Mouse (Mus musculus): Measurements from ENCODE around the gene Gadd45gip1. TPM values are rescaled to one million over a fixed set of nuclear protein-coding genes. Genes with fewer than 3 reads are reported as not detected.

Gadd45gip1 gene
- total RNA-seq, 1 experiment = 30.8 TPM

DNA sequence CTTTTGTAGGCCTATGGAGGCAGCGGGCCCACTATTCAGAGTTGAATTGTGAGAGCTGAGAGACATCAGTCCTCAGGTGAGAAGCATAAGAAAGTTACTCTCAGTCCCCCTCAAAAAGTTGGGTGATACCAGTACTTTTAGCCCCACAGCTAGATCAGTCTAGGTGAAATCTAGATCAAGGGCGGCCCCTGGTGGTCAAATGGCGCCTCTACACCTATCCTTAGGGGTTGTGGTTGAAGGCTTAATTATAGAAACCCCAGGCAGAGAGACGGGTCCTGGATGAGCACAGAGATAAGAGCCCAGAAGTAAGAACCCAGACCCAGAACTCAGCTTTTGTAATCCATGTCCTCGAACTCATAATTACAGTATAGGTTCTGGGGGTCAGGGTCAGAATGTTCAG, 18.3 kb upstream of the Gadd45gip1 start:
- no peaks in the 10 kb centered on the region for H3K36me3 ChIP-seq (ENCODE audit: control insufficient read depth, insufficient read depth, low read length, poor library complexity, severe bottlenecking)
- no peaks in the 10 kb centered on the region for H3K9me3 ChIP-seq (ENCODE audit: control insufficient read depth, insufficient read depth, low read depth, low read length)
- in situ Hi-C loops (cut with MboI; ENCODE audit: low sequenced_read_pairs in 2 of 2, unreplicated experiment in 2 of 2) = loop anchor here in 1 of 2 experiments (10.0 kb wide), 1 partner anchor 108 kb away; the partner anchor contains the start of gene Lyl1
- no peaks in the 10 kb centered on the region; a peak in 1 of 4 replicates for H3K4me1 ChIP-seq (ENCODE audit: control insufficient read depth in 2 of 2, insufficient read depth in 2 of 2, low read length in 2 of 2, poor library complexity in 1 of 2)
- DNase-seq (ENCODE audit: low read depth, low spot score) = peak; percentile 62
- H3K4me3 ChIP-seq (ENCODE audit: insufficient read depth in 1 of 2, low read depth in 1 of 2, low read length in 2 of 2, poor library complexity in 1 of 2, severe bottlenecking in 1 of 2) = no peak overlapping the region
- H3K27ac ChIP-seq (ENCODE audit: insufficient read depth, low read depth, low read length, poor library complexity, severe bottlenecking) = no peak overlapping the region
- H3K9ac ChIP-seq (ENCODE audit: insufficient read depth, low read depth, low read length, poor library complexity, severe bottlenecking) = no peak overlapping the region
- TF ChIP-seq ZNF384 (IDR thresholded peaks at IDR 0.05; ENCODE audit: low read depth, low read length) (no peak), HCFC1 (IDR thresholded peaks at IDR 0.05; ENCODE audit: borderline replicate concordance, insufficient read depth, low read length) (no peak), MAFK (IDR thresholded peaks at IDR 0.05; ENCODE audit: insufficient read depth, low read depth, low read length) (no peak), ZC3H11A (IDR thresholded peaks at IDR 0.05; ENCODE audit: borderline replicate concordance, low read depth, low read length) (peak; percentile 82; the same call in 1 of the 2 replicates), CHD2 (IDR thresholded peaks at IDR 0.05; ENCODE audit: low read depth, low read length) (no peak)

DNA sequence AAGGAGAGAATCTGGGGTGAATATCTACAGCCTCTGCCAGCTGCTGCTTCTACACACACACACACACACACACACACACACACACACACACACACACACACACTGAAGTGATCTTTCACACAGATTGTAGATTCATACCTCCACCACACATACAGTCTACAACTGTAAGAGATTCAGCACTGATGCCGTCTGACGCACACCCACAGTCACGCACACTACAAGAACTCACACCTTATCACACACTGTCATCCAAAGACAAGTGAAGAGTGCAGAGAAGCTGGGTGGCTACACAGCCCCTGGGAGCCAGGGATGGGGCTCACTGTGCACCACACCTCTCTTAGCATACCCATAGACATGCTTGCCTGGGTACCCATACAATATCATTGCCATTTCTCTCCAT, 17.5 kb upstream of the Gadd45gip1 start:
- in situ Hi-C loops (cut with MboI; ENCODE audit: low sequenced_read_pairs in 2 of 2, unreplicated experiment in 2 of 2) = loop anchor here in 1 of 2 experiments (10.0 kb wide), 1 partner anchor 109 kb away; the partner anchor contains the start of gene Lyl1
- TF ChIP-seq HCFC1 (IDR thresholded peaks at IDR 0.05; ENCODE audit: borderline replicate concordance, insufficient read depth, low read length) = no peak
- TF ChIP-seq MAFK (IDR thresholded peaks at IDR 0.05; ENCODE audit: insufficient read depth, low read depth, low read length) = no peak
- no peak for TF ChIP-seq ZNF384 (IDR thresholded peaks at IDR 0.05; ENCODE audit: low read depth, low read length)
- no peak for TF ChIP-seq ZC3H11A (IDR thresholded peaks at IDR 0.05; ENCODE audit: borderline replicate concordance, low read depth, low read length)
- TF ChIP-seq CHD2 (IDR thresholded peaks at IDR 0.05; ENCODE audit: low read depth, low read length) = no peak
- no peaks in the 10 kb centered on the region; a peak in 1 of 4 replicates for H3K4me1 ChIP-seq (ENCODE audit: control insufficient read depth in 2 of 2, insufficient read depth in 2 of 2, low read length in 2 of 2, poor library complexity in 1 of 2)

DNA sequence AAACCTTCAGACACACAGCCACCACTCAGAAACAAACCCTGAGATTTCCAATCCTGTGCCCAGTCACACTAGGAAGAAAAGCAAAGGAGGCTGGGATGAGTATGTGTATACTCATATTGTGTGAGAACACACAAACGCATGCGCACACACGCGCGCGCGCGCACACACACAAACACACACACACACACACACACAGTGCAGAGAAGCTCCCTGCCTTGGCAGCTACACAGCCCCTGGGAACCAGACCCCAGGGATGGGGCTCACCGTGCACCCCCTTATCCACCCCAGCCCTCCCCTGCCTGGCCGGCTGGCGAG, 17.1 kb upstream of the Gadd45gip1 start:
- no peak for DNase-seq (ENCODE audit: low read depth, low spot score)
- in situ Hi-C loops (cut with MboI; ENCODE audit: low sequenced_read_pairs in 2 of 2, unreplicated experiment in 2 of 2) = loop anchor here in 1 of 2 experiments (10.0 kb wide), 1 partner anchor 109 kb away; the partner anchor contains the start of gene Lyl1
- Histone ChIP-seq H3K4me1 (ENCODE audit: control insufficient read depth in 2 of 2, insufficient read depth in 2 of 2, low read length in 2 of 2, poor library complexity in 1 of 2) (no peaks in the 10 kb centered on the region; a peak in 1 of 4 replicates), H3K9me3 (ENCODE audit: control insufficient read depth, insufficient read depth, low read depth, low read length) (no peaks in the 10 kb centered on the region), H3K36me3 (ENCODE audit: control insufficient read depth, insufficient read depth, low read length, poor library complexity, severe bottlenecking) (no peaks in the 10 kb centered on the region), H3K27ac (ENCODE audit: insufficient read depth, low read depth, low read length, poor library complexity, severe bottlenecking) (no peak overlapping the region), H3K4me3 (ENCODE audit: insufficient read depth in 1 of 2, low read depth in 1 of 2, low read length in 2 of 2, poor library complexity in 1 of 2, severe bottlenecking in 1 of 2) (no peak overlapping the region), H3K9ac (ENCODE audit: insufficient read depth, low read depth, low read length, poor library complexity, severe bottlenecking) (no peak overlapping the region)
- TF ChIP-seq CHD2 (IDR thresholded peaks at IDR 0.05; ENCODE audit: low read depth, low read length) (no peak), ZC3H11A (IDR thresholded peaks at IDR 0.05; ENCODE audit: borderline replicate concordance, low read depth, low read length) (no peak), MAFK (IDR thresholded peaks at IDR 0.05; ENCODE audit: insufficient read depth, low read depth, low read length) (no peak), HCFC1 (IDR thresholded peaks at IDR 0.05; ENCODE audit: borderline replicate concordance, insufficient read depth, low read length) (no peak), ZNF384 (IDR thresholded peaks at IDR 0.05; ENCODE audit: low read depth, low read length) (no peak)

More for the DNA sequence above, 17.5 kb upstream of the Gadd45gip1 start:
- no peak for DNase-seq (ENCODE audit: low read depth, low spot score)
- Histone ChIP-seq H3K9ac (ENCODE audit: insufficient read depth, low read depth, low read length, poor library complexity, severe bottlenecking) (no peak overlapping the region), H3K9me3 (ENCODE audit: control insufficient read depth, insufficient read depth, low read depth, low read length) (no peaks in the 10 kb centered on the region), H3K36me3 (ENCODE audit: control insufficient read depth, insufficient read depth, low read length, poor library complexity, severe bottlenecking) (no peaks in the 10 kb centered on the region), H3K27ac (ENCODE audit: insufficient read depth, low read depth, low read length, poor library complexity, severe bottlenecking) (no peak overlapping the region), H3K4me3 (ENCODE audit: insufficient read depth in 1 of 2, low read depth in 1 of 2, low read length in 2 of 2, poor library complexity in 1 of 2, severe bottlenecking in 1 of 2) (no peak overlapping the region)

DNA sequence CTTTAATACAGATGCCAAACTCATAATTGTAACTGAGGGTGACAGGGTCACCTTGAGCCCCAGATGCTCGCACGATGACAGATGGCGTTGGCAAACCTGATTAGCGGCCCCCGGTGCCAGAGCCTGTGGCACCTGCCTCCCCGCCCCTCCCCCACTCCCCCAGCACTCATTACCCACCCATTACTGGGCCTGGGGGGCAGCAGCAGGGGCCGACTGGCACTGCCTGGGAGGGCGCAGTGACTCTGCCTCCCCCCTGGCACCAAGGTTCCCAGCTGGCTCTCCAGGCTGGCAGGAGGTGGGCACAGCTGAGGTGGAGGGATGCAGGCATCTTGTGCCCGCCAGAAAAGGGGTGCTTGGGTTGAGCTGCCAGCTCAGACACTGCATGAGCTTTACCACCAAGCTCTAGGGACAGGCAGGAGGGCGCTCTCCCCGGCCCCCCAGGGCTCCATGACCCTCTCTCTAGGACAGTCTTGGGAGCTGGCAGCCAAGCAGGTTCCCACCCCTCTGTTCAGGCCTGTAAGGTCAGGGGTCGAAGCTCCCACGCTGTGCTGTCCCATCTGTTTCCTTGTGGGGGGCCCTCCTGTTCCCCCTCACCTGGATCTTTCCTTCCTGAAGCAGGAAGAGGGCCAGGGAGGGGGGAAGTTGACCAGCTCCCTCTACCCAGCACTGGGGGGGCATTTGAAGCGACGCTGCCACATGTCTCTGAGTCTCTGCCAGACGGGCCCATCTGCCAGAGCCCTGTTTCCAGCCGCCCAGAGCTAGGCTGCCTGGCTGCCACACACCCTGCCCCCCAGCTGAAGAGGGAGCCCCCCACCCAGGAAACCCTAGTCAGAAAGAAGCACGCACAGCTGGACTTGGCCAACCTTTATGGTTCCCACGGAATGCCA, 16.5 kb upstream of the Gadd45gip1 start:
- Histone ChIP-seq H3K4me1 (ENCODE audit: control insufficient read depth in 2 of 2, insufficient read depth in 2 of 2, low read length in 2 of 2, poor library complexity in 1 of 2) (no peaks in the 10 kb centered on the region; a peak in 1 of 4 replicates), H3K27ac (ENCODE audit: insufficient read depth, low read depth, low read length, poor library complexity, severe bottlenecking) (no peak overlapping the region), H3K36me3 (ENCODE audit: control insufficient read depth, insufficient read depth, low read length, poor library complexity, severe bottlenecking) (no peaks in the 10 kb centered on the region), H3K4me3 (ENCODE audit: insufficient read depth in 1 of 2, low read depth in 1 of 2, low read length in 2 of 2, poor library complexity in 1 of 2, severe bottlenecking in 1 of 2) (no peak overlapping the region), H3K9me3 (ENCODE audit: control insufficient read depth, insufficient read depth, low read depth, low read length) (no peaks in the 10 kb centered on the region), H3K9ac (ENCODE audit: insufficient read depth, low read depth, low read length, poor library complexity, severe bottlenecking) (no peak overlapping the region)
- DNase-seq (ENCODE audit: low read depth, low spot score) = no peak
- no peak for TF ChIP-seq MAFK (IDR thresholded peaks at IDR 0.05; ENCODE audit: insufficient read depth, low read depth, low read length)
- no peak for TF ChIP-seq ZC3H11A (IDR thresholded peaks at IDR 0.05; ENCODE audit: borderline replicate concordance, low read depth, low read length)
- no peak for TF ChIP-seq HCFC1 (IDR thresholded peaks at IDR 0.05; ENCODE audit: borderline replicate concordance, insufficient read depth, low read length)
- no peak for TF ChIP-seq ZNF384 (IDR thresholded peaks at IDR 0.05; ENCODE audit: low read depth, low read length)
- no peak for TF ChIP-seq CHD2 (IDR thresholded peaks at IDR 0.05; ENCODE audit: low read depth, low read length)
- in situ Hi-C loops (cut with MboI; ENCODE audit: low sequenced_read_pairs in 2 of 2, unreplicated experiment in 2 of 2) = loop anchor here (5.0 to 10.0 kb wide), 2 partner anchors 110 to 117 kb away; partner anchors contain the start of gene Lyl1 (in 1 of the 2)
